Mouse (Mus musculus) spleen, adult 2 months (tissue): Measurements from ENCODE around the gene Rin2.

Source experiments
- CTCF ChIP-seq: fragments of 200-500 bp; IDR thresholded peaks from 2 replicates; pipeline ENCODE4 v1.5.1; 2011; ENCODE audit warnings: mild to moderate bottlenecking, inconsistent platforms; ENCODE audit not compliant: insufficient read depth, insufficient read length, insufficient replicate concordance; ENCODE audit errors: extremely low read depth
- POLR2A ChIP-seq: fragments of 200-500 bp; IDR thresholded peaks from 2 replicates; pipeline ENCODE4 v1.6.1; 2011; ENCODE audit warnings: low read depth, low read length, inconsistent platforms

DNA sequence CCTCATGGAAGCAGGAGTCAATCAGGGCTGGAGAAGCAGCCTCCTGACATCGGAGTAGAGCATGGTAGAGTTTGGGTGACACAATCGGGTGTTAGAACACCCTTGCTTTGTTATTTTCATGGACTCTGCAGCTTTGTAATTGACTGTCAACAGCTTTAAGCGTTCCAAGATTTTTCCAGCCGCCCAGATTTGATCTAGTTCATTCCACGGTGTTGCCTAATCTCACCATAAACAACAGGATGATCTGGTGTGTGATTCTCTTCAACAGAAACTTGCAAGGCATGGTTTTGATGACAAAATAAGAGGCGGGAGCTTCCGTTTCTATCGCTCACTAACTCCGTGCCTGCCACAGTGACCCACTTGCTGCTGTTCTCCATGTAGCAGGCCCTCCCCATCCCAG is 180.8 kb downstream of the Rin2 start:
- TF ChIP-seq CTCF (no peak), POLR2A (no peak)
